Mouse (Mus musculus) cortical plate, adult 2 months (tissue): ENCODE results near the gene Sipa1. TPM values are rescaled to one million over a fixed set of nuclear protein-coding genes. Genes with fewer than 3 reads are reported as not detected.

ENCODE experiments used
- H3K27ac ChIP-seq: fragments of 200-500 bp; 2 replicates; pipeline ENCODE4 v1.5.1; 2012; ENCODE audit warnings: low read length, control low read depth, inconsistent platforms; ENCODE audit not compliant: insufficient read depth
- H3K4me1 ChIP-seq: fragments of 200-500 bp; 2 replicates; pipeline ENCODE4 v1.6.1; 2011; ENCODE audit warnings: low read length; ENCODE audit not compliant: control insufficient read depth, insufficient read depth
- H3K4me3 ChIP-seq: fragments of 200-500 bp; 2 replicates; pipeline ENCODE4 v1.5.1; 2011; ENCODE audit warnings: mild to moderate bottlenecking, low read length, control low read depth; ENCODE audit not compliant: insufficient read depth
- CTCF ChIP-seq: fragments of 200-500 bp; IDR thresholded peaks from 2 replicates; pipeline ENCODE4 v1.5.1; 2011; ENCODE audit warnings: mild to moderate bottlenecking, control low read depth, low read length; ENCODE audit not compliant: insufficient read depth; ENCODE audit errors: extremely low read depth
- POLR2A ChIP-seq: fragments of 200-500 bp; IDR thresholded peaks from 2 replicates; pipeline ENCODE4 v1.6.1; 2011; ENCODE audit warnings: mild to moderate bottlenecking, low read length, control low read depth; ENCODE audit not compliant: insufficient read depth; ENCODE audit errors: extremely low read depth
- polyA plus RNA-seq: library from polyadenylated mRNA; depleted of rRNA; stranded (reverse); fragments of >200 nt; gene quantifications from 2 replicates; pipeline ENCODE4 v1.2.3, GENCODE M21; 2012

The Sipa1 gene
- polyA plus RNA-seq, 1 experiment: 16.9 TPM

DNA sequence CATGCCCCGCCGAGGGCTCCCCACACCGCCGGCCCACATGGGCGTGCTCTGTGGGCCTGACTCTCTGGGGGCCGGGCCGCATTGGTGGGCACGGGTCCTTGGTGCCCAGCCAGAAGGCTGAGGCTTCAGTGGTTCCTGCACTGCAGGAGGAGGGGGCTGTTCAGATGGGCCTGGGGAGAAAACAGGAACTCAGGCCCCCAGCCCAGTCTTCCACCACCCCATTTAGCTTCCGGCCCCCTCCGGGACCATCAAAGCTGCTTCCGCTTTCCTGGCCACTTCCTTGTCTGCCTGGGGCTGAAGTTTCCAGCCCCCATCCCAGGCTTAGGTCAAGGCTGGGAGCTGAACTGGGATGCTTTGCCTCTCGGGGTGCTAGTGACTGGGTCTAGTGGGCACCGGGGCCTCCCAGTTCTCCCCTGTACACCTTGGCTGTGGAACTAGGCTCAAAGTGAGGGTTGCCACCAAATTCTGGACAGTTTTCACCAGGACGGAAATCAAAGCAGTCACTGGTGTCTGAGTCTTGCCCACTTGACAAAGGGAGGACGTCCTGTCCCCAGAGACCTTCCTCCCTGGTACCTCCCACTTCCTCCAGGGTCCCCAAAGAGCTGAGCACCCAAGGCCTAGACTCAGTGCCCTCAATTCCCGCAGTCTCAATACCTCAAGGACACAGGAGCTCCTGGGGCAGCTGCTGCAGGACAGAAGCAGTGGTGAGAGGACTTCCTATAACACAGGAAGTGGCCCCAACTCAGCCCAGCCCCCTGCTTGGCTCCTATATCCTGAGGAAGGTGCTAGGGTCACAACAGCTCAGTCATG is 2.4 kb downstream of the Sipa1 start:
- no peaks in the 10 kb centered on the region for H3K4me1 ChIP-seq
- TF ChIP-seq POLR2A (0 out of 2 replicates have a peak, but pooled peaks have one; percentile 12), CTCF (no peak)
- H3K27ac ChIP-seq: peak overlapping the region; percentile 88
- no peak overlapping the region for H3K4me3 ChIP-seq

DNA sequence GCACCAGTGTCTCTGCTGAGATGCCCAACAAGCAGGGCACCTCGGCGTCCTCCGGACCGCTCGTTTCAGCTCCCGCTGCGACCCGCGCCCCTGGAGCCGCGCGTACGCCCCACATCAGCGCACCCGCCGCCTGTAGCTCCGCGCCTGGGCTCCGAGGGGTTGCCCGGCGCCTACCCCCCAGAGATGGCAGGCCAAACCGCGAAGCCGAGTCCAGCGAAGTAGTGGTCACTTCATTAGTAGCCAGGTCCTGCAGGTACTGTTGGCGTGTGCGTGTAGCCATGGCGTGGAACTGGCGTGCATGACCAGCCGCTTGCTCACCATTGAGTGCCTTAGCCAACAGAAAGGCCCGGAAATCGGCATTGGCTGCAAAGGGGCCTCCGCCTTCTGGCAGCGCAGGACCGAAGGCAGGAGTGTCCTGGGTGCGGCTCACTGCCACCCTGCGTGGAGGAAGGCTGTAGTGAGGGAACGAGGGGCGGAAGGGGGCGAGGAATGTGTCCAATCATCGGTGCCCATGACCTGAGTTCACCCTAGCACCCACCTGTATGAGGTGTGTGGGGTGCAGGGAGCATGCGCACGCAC is 8.7 kb downstream of the Sipa1 start:
- H3K27ac ChIP-seq: no peak overlapping the region
- TF ChIP-seq POLR2A (no peak), CTCF (no peak)
- peak overlapping the region; percentile 47; the same call in 1 of the 2 replicates for H3K4me3 ChIP-seq
- no peaks in the 10 kb centered on the region for H3K4me1 ChIP-seq

DNA sequence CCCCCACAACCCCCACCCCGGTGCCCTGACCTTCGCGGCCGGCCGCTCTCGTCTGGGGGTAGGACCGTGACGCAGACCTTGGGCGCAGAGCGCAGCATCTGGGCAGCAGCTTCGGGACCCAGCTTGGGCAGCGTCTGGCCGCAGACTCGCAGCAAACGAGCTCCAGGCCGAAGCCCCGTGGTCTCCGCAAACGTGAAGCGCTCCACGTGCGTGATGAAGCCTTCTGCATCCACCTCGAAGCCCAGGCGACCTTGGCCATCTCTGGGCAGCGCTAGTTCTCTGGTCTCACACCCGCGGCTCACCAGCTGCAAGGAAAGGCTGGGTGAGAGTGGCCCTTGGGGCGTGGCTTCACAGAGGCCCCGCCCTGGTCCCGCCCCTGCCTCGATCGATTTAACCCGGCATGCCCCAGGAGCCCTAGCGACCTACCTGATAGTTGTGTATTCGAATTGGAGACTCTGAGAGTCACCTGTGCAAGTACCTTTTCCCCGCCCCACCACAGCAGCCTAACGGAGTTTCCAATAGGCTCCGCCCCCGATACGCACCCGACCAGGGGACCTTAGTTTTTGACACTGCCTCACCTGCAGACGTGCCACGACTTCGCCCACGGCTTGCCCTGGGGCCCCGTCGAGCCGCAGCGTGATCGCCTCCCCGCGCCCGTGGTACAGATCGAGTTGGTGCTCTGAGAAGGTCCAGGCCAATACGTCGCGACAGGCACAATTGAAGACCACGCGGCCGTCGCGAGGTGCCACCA is 9.4 kb downstream of the Sipa1 start:
- Histone ChIP-seq H3K4me1 (no peaks in the 10 kb centered on the region), H3K4me3 (peak overlapping the region; percentile 47), H3K27ac (no peak overlapping the region)
- TF ChIP-seq CTCF (no peak), POLR2A (no peak; the same call in 1 of the 2 replicates)

DNA sequence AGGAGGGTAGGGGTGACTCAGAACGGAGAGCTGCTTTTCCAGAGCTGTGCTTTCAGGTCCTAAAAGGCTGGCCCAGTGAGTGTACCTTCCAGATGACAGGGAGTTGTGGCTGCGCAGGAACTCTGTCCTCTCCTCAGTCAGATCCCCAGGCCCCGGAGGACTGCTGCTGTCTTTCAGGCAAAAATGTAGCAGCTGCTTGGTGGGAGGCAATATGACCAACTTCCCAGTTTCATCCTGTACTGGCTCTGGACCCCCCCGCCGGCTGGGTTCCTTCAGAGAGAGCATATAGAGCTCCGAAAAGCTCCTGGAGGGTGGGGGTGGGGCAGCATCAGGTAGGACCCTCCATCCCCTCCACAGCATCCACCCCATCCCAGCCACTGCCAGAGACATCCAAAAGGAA is 10.9 kb downstream of the Sipa1 start:
- TF ChIP-seq CTCF: no peak
- TF ChIP-seq POLR2A: no peak
- Histone ChIP-seq H3K27ac (no peak overlapping the region), H3K4me1 (no peaks in the 10 kb centered on the region), H3K4me3 (no peak overlapping the region)

DNA sequence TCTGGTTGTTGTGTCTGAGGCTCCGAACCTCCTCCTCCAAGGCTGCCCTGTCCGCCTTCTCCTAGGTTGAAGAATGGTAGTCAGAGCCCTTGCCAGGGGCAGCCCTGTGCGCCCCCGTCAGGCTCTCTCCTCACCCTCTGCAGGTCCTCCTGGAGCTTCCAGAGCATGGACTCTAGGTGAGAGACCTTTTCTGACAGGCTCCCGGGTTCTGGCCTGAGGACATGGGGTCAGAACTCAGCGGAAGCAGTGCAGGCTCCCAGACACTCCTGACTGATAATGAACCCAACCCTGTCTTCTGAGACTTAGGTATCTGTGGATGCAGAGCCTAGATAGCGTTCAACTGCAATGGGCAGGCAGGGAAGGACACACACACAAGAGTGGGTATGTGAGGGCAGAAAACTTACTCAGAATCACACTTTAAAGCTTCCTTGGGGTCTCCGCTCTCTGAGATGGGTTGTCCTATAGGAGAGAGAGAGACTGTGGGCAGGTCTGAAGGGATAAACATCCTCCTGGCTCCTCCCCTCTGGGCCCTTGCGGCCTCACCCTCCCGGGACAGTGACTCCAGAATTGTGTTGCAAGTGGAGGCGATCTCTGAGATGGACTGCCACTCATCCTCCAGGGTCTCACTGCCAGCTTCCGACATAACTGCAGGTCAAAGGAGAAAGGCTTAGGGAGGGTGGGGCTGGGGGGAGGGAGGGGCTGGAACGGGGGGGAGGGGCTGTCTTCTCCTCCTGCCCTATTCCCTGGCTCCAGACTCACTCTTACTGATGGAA is 11.8 kb downstream of the Sipa1 start:
- H3K27ac ChIP-seq: no peak overlapping the region
- TF ChIP-seq CTCF: no peak
- TF ChIP-seq POLR2A: no peak
- no peak overlapping the region for H3K4me3 ChIP-seq
- H3K4me1 ChIP-seq: no peaks in the 10 kb centered on the region

DNA sequence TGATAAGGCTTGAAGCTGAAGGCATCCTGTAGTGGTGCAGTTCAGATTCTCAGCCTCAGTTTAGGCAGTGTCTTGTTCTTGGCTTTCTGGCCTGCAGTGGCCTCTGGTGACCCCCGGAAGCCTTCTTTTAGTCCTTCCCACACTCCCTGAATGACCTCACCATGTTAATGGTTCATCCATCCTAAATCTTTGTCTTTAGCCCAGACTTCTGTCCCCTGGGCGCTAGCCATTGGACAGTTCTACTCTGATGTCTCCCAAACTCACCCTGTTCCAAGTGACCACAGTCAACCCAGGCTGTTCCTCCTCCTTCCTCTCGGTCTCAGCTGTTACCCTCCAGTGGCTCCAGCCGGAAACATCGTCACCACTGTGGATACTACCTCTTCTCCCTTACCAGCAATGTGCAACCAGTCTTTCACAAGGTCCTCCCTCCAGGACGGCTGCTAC is 14.2 kb downstream of the Sipa1 start:
- TF ChIP-seq POLR2A (no peak), CTCF (no peak)
- Histone ChIP-seq H3K4me3 (peak overlapping the region; percentile 9; the same call in 1 of the 2 replicates), H3K4me1 (no peaks in the 10 kb centered on the region), H3K27ac (no peak overlapping the region)

DNA sequence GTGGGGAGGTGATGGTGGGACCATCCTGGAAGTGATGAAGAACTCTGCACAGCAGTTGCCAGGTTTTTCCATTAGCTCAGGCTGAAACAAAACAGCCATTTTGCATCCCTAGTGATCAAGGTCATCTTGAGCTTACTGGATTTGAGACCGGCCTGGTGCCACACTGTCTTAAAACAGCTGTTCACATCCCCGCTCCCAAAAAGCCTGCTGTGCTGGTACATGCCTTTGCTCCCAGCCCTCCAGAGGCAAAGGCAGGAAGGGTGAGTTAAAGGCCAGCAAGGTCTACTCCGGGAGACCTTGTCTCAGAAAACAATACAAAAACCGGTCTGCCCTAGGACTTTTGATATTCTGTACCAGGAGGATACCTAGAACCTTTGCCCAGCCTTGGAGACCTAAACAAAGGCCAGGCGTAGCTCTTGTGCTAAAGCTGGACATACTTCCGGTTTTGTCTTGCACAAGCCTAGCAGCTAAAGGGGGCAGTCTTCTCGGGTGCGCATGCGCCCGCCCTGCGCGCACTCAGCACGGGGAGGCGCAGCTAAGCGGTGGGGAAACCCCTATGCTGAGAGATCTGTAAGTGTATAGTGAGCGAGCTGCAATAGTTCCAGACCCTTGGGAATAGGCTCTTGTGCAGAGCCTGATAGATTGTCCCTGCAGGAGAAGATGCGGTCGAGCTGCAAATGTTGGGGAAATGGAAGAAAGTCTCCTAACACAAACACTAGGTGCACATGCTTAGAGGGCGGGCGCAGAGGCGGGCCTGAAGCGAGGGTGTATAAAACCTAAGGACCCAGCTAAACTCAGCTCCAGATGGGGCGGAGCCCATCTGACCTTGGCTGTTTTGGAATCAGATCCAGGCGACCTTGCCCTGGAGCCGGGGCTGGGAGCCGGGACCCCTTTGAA is 14.9 kb downstream of the Sipa1 start:
- H3K4me3 ChIP-seq: peak overlapping the region; percentile 9
- H3K27ac ChIP-seq: peak overlapping the region; percentile 15
- no peaks in the 10 kb centered on the region for H3K4me1 ChIP-seq
- TF ChIP-seq POLR2A (peak; percentile 75), CTCF (no peak)

DNA sequence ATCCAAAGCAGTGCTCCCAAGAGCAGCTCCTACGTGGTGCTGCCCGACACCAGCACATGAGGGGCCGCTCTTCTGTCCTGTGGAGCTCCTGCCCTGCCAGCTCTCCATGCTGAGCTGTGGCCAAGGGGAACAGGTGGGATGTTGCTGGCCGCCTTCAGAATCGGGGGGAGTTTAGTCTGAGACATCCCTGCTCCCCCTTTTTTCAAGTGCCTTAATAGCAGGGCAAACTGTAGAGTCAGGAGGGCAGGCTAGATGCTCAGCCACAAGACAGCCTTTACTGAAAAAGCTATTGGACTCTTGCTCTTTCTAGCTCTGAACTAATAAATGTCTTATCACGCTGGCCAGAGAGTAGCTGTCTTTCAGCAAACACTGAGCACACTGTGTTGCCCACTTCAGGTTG is 15.7 kb downstream of the Sipa1 start:
- Histone ChIP-seq H3K4me3 (no peak overlapping the region), H3K4me1 (no peaks in the 10 kb centered on the region), H3K27ac (no peak overlapping the region)
- TF ChIP-seq POLR2A: no peak
- TF ChIP-seq CTCF: no peak
